Mouse (Mus musculus) v-Abl transformed pro-B cells (cell line): ENCODE data around the gene Gpr65.

ENCODE experiments used
- in situ Hi-C, 2 experiments: fragments of 400-800 bp; cut with MboI; formaldehyde crosslinking; loops; one replicate each; pipeline ENCODE4 v1.15.1; 2025; ENCODE audit not compliant: unreplicated experiment in 2 of 2

Gpr65 gene

DNA sequence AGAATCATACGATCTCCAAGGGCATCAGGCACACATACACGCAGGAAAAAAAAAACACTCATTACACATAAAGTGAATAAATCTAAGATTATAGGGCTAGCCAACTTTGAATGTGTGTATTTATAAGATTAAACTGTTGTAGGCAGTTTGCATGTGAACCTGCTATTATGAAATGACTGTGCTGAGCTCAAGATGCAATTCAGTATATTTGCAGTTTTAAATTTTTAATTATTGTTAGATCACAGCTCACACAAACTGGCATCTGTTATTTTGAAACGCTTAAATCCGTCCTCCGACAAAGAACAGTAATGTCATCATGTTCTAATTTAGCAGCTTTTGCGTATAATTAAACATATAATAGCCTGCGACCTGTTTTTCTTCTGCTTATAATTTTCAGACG, 12.6 kb downstream of the Gpr65 start:
- in situ Hi-C loops, result loop anchor here (10.0 kb wide), 1 partner anchor 604 kb away; no protein-coding TSS in a partner anchor

DNA sequence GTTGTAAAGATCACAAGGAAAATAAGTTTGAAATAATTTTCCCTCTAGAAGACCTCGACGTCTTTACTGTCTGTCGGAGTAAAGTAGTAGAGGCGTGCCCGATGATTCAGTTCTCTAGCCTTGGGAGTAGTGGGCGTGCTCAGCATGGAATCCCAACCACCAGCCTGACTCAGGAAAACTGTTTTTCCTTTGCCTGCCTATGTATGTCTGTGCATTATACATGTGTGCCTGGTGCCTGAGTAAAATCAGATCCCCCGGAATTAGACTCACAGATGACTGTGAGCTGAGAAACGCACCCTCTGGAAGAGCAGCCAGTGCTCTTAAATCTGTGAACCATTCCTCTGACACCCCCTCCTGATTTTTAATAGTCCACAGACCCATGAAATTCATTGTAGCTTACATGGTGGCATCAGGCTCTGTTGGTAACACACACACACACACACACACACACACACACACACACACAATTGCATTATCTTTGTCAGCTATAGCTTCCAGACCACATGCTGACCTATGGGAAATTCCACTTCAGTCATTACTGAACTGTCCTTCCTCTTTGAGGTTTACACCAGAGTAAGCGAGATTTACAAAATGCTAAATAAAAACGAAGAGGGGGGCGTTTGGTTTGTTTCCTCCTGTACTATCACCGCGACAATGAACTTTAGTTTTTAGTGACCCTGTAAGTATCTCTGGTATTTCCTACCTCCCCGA, 14.5 kb downstream of the Gpr65 start:
- in situ Hi-C loops, result loop anchor here (10.0 kb wide), 1 partner anchor 602 kb away; no protein-coding TSS in a partner anchor

DNA sequence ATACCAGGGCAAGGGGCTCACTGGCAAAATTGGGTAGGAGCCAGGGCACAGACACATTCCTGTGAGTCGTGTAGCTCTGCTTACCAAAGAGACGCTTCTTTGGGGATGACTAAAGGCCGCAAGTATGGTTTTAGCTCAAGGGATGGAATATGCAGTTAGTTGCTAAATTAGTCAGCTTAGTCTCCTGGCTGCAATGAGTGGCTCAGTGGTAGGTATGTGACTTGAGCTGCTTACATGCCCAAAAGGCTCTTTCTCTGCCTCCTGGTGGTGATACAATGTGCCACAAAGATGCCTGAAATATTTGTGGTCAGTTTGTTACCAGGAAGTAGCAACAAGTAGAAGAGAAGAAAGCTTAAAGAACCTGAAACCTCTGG, 15.0 kb downstream of the Gpr65 start:
- in situ Hi-C loops, result loop anchor here (10.0 kb wide), 1 partner anchor 601 kb away; no protein-coding TSS in a partner anchor

DNA sequence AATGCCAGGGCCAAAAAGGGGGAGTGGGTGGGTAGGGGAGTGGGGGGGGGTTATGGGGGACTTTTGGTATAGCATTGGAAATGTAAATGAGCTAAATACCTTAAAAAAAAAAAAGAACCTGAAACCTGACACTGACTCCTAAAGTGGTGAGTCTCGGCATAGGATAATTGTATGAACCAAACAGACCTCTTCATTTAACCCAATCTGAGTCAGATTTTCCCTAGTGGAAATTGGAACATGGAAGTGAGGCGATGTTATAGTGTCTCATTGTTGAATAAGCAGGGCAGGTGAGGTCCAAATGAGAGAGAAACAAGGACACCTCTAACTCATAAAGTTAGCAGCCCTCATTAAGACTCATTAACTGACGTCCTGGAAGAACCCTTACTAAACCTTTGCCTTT, 16.0 kb downstream of the Gpr65 start:
- in situ Hi-C loops, result loop anchor here (10.0 kb wide), 1 partner anchor 600 kb away; no protein-coding TSS in a partner anchor

DNA sequence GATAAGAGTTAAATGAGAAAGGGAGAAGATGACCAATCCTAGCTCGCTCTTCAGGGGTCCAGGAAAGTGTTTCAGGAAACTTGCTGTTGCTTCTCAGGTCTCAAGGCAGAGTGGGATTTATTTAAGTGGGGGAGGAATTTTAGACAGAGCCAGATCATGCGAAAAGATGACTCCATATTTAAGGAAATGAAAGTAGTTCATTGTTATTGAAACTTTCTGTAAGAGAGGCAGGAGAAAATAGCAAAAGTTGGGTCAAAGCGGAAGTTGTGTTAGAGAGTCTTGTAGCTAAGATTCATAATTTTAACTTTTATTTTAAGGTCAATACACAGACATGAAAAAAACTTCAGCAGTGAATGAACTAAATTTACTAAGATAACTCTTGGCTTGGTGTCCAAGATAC, 22.0 kb downstream of the Gpr65 start:
- in situ Hi-C loops, result no loop called here

DNA sequence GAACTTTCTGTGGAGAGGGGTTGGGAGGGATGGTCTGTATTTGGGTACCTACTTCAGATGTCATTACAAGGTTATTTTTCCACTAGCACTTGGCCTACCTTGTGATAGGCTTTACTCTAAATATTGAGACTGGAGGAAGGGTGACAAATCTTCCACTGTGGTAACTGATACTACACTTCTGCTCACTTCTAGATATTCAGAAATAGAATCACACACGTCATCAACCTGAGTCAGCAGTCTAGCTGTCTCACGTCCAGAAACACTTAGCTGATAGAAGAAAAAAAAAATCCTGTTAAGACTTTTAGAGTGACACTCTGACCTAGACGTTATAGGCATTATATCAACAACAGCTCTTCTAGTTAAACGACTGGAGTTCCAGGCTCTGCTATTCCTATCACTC, 23.8 kb downstream of the Gpr65 start:
- in situ Hi-C loops, result no loop called here

DNA sequence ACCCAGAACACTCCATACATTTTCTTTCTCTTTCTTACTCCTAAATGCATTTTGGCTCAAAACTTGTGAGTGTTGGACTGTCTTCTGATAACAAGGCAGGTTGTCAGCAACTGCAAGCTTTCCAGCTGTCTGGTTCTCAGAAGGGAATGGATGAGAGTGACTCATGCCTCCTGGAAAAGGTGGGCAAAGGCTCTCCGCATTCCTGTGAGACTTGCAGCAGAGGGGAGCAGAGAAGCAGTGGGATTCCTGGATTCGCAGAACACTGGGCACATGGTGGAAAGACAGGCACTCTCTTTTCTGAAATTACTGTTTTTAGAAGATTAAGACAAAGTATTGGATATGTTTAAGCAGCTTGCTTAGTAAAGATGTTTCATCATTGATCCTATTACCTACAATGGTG, 25.8 kb downstream of the Gpr65 start:
- in situ Hi-C loops, result no loop called here

DNA sequence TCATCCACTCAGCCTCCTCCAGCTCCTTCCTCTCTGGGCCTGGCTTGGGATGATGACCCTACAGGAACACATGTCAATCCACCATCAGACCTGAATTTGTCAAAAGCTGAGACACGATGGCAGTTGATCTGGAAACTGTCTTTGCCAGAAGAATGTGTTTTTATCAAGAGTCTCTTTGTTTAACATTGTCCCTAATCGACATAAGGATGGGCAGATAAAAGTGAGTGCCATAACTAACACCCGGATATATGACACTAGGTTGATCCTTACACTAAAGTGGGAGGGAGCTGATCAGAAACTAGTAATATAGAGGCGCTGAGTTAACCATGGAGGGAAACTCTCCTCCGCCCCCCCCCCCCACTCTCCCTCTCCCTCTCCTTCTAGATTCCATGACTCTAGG, 33.5 kb downstream of the Gpr65 start:
- in situ Hi-C loops, result no loop called here

DNA sequence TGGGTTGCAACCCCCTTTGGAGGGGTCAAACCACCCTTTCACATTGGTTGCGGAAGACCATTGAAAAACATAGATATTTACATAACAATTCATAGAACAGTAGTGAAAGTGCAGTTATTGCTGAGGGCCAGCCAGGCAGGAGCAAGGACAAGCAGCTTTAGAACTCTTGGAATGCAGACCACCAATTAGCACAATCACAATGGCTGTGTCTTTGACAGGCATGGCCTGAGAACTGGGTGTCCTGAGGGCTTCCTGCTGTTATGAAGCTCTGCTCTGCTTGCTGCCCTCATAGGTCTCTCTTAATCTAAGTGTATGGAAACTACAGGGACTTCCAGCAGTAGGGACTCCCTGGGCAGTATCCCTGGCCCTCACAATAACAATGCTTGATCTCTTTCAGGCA, 34.6 kb downstream of the Gpr65 start:
- in situ Hi-C loops, result no loop called here

DNA sequence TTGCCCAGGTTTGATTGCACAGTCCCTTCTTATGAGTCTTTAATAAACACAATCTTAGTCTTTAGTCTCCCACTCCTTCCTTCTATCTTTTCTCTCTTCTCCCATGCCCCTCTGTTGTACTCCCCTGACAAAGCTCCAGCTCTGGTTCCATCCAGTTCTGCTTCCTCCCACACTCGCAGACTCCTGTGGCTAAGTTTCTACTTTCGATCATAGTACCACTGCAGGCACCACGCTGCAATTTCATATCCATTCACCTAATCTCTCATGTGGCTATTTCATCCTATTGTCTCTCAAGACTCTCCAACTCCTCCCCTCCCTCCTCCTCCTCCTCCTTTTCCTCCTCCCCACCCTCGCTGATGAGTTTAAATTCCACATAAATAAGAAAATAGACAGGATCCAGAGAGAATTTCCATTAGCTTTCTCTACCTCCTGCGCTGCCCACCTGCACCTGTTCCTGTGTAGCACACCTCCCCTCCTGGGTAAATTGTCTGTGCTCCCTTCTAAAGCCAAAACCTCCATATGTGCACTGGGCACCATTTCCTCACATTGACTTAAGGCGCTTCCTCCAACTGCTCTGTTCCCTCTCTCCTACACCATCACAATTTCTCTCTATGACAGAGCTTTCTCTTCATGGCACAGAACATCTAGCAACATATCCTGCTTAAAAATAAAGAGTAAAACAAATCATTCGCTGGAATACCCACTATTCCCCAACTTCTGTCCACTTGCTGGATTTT, 38.9 kb downstream of the Gpr65 start:
- in situ Hi-C loops, result no loop called here

DNA sequence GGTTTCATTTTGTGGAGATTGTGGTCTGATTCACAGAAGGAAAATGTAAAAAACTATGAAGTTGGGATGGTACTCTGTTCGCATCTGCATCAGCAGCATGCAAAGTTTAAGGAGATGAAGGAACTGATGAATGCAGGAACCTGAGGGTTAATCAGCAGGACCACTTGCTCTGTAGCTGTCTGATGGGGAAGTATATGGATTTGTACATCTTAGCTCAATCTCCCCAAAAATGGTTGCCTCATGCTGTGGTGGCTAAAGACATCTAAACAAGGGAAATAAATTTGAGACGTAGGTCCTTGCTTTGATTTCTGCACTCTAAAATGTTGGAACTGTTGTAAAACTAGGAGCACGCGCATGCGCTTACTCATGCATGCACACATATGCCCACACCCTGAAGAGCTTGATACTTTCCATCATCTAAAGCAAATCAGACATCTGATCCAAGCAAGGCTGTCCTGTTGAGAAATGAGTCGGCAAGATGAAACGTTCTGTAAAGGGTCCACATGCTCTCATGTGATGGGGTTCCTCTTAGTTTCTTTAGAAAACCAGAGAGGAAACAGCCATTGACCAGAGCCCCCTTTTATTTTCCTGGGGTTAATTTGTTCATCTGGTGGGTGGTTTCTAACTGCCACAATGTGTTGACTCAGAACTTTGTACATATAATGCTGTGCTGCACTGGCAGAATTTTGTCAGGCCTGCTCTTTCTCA, 43.1 kb downstream of the Gpr65 start:
- in situ Hi-C loops, result no loop called here

DNA sequence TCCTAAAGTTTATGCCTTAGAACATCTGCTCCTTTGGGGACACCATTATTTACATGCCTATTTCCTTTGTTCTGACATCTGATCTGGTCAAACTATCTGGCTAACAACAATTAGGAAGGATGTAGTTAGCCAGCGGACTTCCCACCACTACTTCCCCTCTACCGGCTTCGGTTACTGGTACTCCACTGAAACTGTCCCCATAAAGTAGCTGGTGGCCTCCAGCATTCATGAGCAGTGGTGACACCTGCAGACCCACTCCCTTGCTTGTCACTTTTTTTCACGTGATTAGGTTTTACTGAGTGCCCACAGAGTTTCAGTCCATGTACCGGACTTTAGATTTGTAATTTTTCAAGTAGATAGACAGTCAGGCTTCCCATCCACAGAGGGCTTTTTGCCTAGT, 47.5 kb downstream of the Gpr65 start:
- in situ Hi-C loops, result no loop called here

DNA sequence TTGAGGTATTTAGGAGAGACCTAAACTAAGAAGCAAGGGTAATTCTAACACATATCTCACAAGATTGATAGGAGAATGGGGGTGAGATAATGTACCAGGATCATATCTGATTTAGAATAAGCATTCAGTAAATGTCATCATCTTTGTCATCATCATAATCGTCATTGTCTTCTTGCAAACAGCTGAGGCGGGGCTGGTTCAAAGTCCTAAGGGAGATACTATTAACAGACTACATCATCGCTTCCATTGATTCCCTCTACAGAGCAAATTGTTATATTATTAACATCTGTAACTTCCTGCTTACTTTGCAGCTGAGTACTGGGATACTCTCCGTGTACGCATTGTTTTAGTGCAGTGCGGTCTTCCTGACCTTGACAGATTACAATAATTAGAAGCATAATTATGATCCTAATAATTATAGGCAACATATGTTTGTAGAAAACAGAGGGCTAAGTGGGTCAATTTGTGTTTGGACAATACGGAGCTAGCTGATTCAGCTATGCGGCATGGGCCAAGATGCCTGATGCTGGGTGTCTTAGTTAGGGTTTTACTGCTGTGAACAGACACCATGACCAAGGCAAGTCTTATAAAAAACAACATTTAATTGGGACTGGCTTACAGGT, 49.4 kb downstream of the Gpr65 start:
- in situ Hi-C loops, result no loop called here

DNA sequence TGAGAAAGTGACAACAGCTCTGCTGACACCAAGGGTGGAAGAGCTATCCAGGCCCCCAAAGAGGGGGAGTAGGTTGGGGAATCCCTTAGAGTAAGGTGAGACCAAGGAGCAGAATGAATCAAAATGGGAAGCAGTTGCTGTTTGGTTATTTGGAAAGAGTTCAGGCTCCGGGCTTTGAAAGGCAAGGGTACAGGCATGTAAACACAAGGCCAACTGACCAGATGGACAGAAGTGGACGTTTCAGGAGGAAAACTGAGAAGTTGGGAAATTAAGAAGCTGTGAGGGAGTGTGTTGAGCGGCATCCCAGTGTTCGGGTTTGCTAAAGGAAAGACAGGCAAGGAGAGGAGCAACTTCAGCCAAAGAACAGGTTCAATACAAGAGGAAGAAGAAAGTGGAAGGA, 54.0 kb downstream of the Gpr65 start:
- in situ Hi-C loops, result loop anchor here in 1 of 2 experiments (10.0 kb wide), 1 partner anchor 262 kb away; no protein-coding TSS in a partner anchor

DNA sequence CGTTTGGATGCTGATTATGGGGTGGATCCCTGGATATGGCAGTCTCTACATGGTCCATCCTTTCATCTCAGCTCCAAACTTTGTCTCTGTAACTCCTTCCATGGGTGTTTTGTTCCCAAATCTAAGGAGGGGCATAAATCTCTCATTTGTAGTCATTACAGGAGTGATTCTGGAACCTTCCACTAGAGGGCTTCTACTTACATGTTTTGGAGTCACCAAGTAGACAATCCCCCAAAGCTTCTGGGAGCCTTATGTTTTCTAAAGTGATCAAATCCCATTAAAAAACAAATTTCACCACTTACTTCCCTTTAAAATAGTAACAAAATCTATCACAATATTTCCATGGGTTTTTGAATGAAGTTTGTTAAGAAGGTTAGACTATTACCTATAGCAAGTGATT, 55.7 kb downstream of the Gpr65 start:
- in situ Hi-C loops, result loop anchor here in 1 of 2 experiments (10.0 kb wide), 1 partner anchor 261 kb away; no protein-coding TSS in a partner anchor
